Mouse (Mus musculus) midbrain, embryonic 16.5 days (tissue): ENCODE measurements at regions not wholly inside any gene's neighbourhood (a gene's known extent, or its start where the extent isn't known, plus 50 kb on each side); places are given as distances from the start of the nearest gene placed in this dataset.

Source experiments
- ATAC-seq: fragments of 200-750 bp; cut with Nextera tagmentation; 2 replicates; pipeline ENCODE4 v1.8.0; 2017; ENCODE audit warnings: moderate TSS enrichment
- H3K27ac ChIP-seq: fragments of 300-500 bp; sonication (generic); 2 replicates; pipeline ENCODE4 v1.5.1; 2014; ENCODE audit warnings: mild to moderate bottlenecking, low read length, mixed read lengths
- H3K27me3 ChIP-seq: fragments of 300-500 bp; sonication (generic); 2 replicates; pipeline ENCODE4 v1.6.1; 2014; ENCODE audit warnings: low read depth, low read length, mixed read lengths; ENCODE audit not compliant: control insufficient read depth, insufficient read depth
- H3K36me3 ChIP-seq: fragments of 300-500 bp; sonication (generic); 2 replicates; pipeline ENCODE4 v1.6.1; 2014; ENCODE audit warnings: mild to moderate bottlenecking, low read length, moderate library complexity, mixed read lengths; ENCODE audit not compliant: control insufficient read depth, insufficient read depth
- H3K4me1 ChIP-seq: fragments of 300-500 bp; sonication (generic); 2 replicates; pipeline ENCODE4 v1.6.1; 2014; ENCODE audit warnings: mild to moderate bottlenecking, low read length, mixed read lengths; ENCODE audit not compliant: control insufficient read depth, insufficient read depth
- H3K4me2 ChIP-seq: fragments of 300-500 bp; sonication (generic); 2 replicates; pipeline ENCODE4 v1.6.1; 2014; ENCODE audit warnings: mild to moderate bottlenecking, low read length, mixed read lengths
- H3K4me3 ChIP-seq: fragments of 300-500 bp; sonication (generic); 2 replicates; pipeline ENCODE4 v1.5.1; 2014; ENCODE audit warnings: low read depth, mild to moderate bottlenecking, low read length, moderate library complexity, mixed read lengths
- H3K9ac ChIP-seq: fragments of 300-500 bp; sonication (generic); 2 replicates; pipeline ENCODE4 v1.6.1; 2014; ENCODE audit warnings: low read depth, low read length, mixed read lengths
- H3K9me3 ChIP-seq: fragments of 300-500 bp; sonication (generic); replicated peaks from 2 replicates; pipeline ENCODE4 v1.6.1; 2014; ENCODE audit warnings: mild to moderate bottlenecking, low read length, mixed read lengths; ENCODE audit not compliant: control insufficient read depth, poor library complexity, severe bottlenecking
- WGBS: fragments of 180-500 bp; shearing (Covaris S2); extraction: QIAGEN DNeasy Blood & Tissue Kit; methylation state at CpG from one replicate; pipeline ENCODE4 v1.1.7; 2014; 5-methylcytosine and 5-hydroxymethylcytosine counted together

- H3K4me2 ChIP-seq = no peak overlapping the region
- 89% methylated on average over 13 of the region's 13 CpGs for WGBS
- no peak for ATAC-seq
- H3K27me3 ChIP-seq = no peaks in the 10 kb centered on the region
- H3K4me1 ChIP-seq = no peaks in the 10 kb centered on the region
- H3K27ac ChIP-seq = no peak overlapping the region
- no peaks in the 10 kb centered on the region for H3K9me3 ChIP-seq
- no peak overlapping the region for H3K9ac ChIP-seq
- no peaks in the 10 kb centered on the region for H3K36me3 ChIP-seq
- H3K4me3 ChIP-seq = no peak overlapping the region
Observed at GRCm38 (mm10) chr15:87045971-87046370, 498.1 kb upstream of the Fam19a5 start.

- no peak for ATAC-seq
- H3K9ac ChIP-seq = no peak overlapping the region
- H3K4me3 ChIP-seq = no peak overlapping the region
- no peak overlapping the region for H3K27ac ChIP-seq
- H3K9me3 ChIP-seq = no peaks in the 10 kb centered on the region
- H3K4me2 ChIP-seq = no peak overlapping the region
- 91% methylated on average over 12 of the region's 12 CpGs for whole genome bisulfite sequencing
- H3K36me3 ChIP-seq = no peaks in the 10 kb centered on the region
- H3K4me1 ChIP-seq = no peaks in the 10 kb centered on the region
- no peaks in the 10 kb centered on the region for H3K27me3 ChIP-seq
Observed at GRCm38 (mm10) chr15:87054186-87054585, 489.9 kb upstream of the Fam19a5 start.

- no peak overlapping the region for H3K4me2 ChIP-seq
- no peak overlapping the region for H3K9ac ChIP-seq
- H3K36me3 ChIP-seq = no peaks in the 10 kb centered on the region
- H3K27ac ChIP-seq = no peak overlapping the region
- WGBS = 21% methylated on average over 5 of the region's 5 CpGs
- H3K4me1 ChIP-seq = peaks cover 5% of the 10 kb centered on the region; the same call in 1 of the 2 replicates
- H3K4me3 ChIP-seq = no peak overlapping the region
- ATAC-seq = no peak
- no peaks in the 10 kb centered on the region for H3K9me3 ChIP-seq
- H3K27me3 ChIP-seq = no peaks in the 10 kb centered on the region
Observed at GRCm38 (mm10) chr15:87064890-87065289, 479.2 kb upstream of the Fam19a5 start.

DNA sequence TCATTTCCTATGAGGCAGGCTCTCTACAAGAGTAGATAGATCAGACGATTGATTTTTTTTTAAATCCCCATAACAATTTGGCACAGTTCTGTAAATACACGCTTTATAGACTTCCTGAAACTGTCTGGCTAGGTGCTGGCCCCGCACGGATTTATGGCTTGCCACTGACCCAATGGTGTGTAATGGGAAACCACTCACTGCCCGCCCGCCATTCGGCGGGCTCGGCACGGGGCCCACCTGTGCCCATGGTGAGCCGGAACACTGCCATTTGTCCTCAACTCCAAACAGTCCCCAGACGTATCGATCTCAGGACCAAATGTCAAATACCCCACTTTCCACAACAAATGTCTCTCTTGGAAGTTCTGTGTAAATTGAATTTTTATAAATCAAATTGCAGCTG is 475.8 kb upstream of the Fam19a5 start:
- H3K27me3 ChIP-seq = no peaks in the 10 kb centered on the region
- H3K4me3 ChIP-seq = no peak overlapping the region
- H3K27ac ChIP-seq = no peak overlapping the region
- ATAC-seq = no peak
- H3K4me1 ChIP-seq = peaks cover 5% of the 10 kb centered on the region; the same call in 1 of the 2 replicates
- H3K9me3 ChIP-seq = no peaks in the 10 kb centered on the region
- H3K36me3 ChIP-seq = no peaks in the 10 kb centered on the region
- no peak overlapping the region for H3K4me2 ChIP-seq
- WGBS = 90% methylated on average over 13 of the region's 13 CpGs
- H3K9ac ChIP-seq = no peak overlapping the region

DNA sequence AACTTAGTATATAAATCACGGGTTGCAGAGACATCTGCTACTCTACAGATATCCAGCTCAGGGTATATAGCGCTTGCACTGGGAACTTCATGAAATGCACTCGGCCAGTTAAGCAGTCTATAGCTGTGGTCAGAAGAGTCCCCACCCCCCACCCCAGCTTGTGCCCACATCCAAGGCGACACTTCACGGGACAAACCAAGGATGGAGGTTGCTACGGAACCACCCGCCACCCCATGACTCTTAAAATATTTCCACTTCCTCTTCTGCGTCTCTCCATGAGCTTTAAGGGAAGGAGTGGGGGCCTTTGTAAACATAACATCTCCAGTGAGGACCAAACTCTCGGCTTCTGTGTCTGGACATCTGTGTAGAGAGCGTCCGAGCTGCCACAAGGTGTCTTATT is 469.5 kb upstream of the Fam19a5 start:
- Histone ChIP-seq H3K9ac (no peak overlapping the region), H3K4me2 (no peak overlapping the region), H3K27me3 (no peaks in the 10 kb centered on the region), H3K4me1 (no peaks in the 10 kb centered on the region), H3K9me3 (no peaks in the 10 kb centered on the region), H3K4me3 (no peak overlapping the region), H3K27ac (no peak overlapping the region), H3K36me3 (no peaks in the 10 kb centered on the region)
- WGBS = 94% methylated on average over 11 of the region's 11 CpGs
- no peak for ATAC-seq

DNA sequence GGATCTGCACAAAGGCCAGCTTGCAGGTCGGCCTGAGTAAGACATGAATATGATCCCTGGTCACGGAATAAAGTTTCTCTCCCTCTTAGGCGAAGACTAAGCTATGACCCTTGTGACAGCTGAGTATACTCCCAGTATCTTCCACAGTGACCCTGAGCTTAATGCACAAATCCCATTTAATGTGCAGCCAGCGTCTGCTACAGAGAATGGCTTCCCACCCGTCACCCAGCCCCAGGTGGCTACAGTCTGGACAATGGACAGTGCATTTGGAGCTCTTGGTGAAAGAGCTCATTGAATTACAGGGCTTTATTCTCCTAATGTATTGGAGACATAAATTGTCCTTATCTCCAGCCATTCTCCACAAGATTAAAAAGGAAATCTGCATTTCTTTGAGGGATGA is 454.3 kb upstream of the Fam19a5 start:
- Histone ChIP-seq H3K36me3 (no peaks in the 10 kb centered on the region), H3K27ac (no peak overlapping the region), H3K27me3 (no peaks in the 10 kb centered on the region), H3K4me3 (no peak overlapping the region), H3K9ac (no peak overlapping the region), H3K4me2 (no peak overlapping the region), H3K9me3 (no peaks in the 10 kb centered on the region), H3K4me1 (no peaks in the 10 kb centered on the region)
- no peak for ATAC-seq
- 16% methylated on average over 5 of the region's 5 CpGs for WGBS

DNA sequence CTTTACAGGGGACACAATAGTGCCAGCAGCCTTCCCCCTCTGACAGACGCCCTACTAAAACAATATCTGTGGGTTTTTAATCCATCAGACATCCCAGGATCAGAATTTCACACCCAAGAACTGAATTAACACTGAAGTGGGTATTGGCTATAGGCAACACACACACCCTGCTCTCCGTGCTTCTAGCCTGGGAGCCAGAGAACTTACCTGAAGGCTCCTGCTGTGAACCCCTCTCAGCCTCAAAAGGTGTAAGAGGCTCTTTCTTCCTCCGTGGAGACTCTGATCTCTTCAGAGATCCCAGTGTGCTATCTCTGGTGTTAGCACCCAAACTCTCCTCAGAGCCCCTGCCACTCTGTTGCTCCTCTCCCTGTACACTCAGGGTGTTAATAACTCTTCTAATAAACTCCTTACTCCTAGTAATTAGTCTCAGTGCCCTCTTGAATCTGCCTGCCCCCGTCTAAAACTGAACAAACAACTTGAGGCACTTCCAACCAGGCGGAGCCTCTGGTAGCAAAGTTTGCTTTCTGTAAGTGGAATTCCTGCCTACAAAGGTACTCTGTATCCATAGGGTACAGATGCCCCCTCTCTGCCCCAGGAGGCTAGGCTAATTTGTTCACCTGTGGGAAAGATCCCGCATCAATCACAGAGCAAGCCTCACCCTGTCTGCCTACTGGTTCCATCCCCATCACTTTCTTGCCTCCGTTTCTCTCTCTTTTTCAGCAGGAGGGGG is 452.9 kb upstream of the Fam19a5 start:
- H3K27me3 ChIP-seq = no peaks in the 10 kb centered on the region
- no peaks in the 10 kb centered on the region for H3K9me3 ChIP-seq
- no peak for ATAC-seq
- no peaks in the 10 kb centered on the region for H3K36me3 ChIP-seq
- no peak overlapping the region for H3K4me2 ChIP-seq
- H3K4me1 ChIP-seq = no peaks in the 10 kb centered on the region
- H3K4me3 ChIP-seq = no peak overlapping the region
- no peak overlapping the region for H3K9ac ChIP-seq
- no peak overlapping the region for H3K27ac ChIP-seq
- WGBS = 65% methylated on average over 7 of the region's 7 CpGs

- H3K27me3 ChIP-seq = no peaks in the 10 kb centered on the region
- H3K4me2 ChIP-seq = no peak overlapping the region
- H3K27ac ChIP-seq = no peak overlapping the region
- no peak for ATAC-seq
- H3K4me3 ChIP-seq = no peak overlapping the region
- H3K36me3 ChIP-seq = no peaks in the 10 kb centered on the region
- no peak overlapping the region for H3K9ac ChIP-seq
- 63% methylated on average over 4 of the region's 4 CpGs for WGBS
- peaks cover 3% of the 10 kb centered on the region; the same call in 1 of the 2 replicates for H3K9me3 ChIP-seq
- H3K4me1 ChIP-seq = no peaks in the 10 kb centered on the region
Observed at GRCm38 (mm10) chr15:87097206-87097605, 446.9 kb upstream of the Fam19a5 start.

- Histone ChIP-seq H3K4me1 (no peaks in the 10 kb centered on the region), H3K9ac (no peak overlapping the region), H3K9me3 (peaks cover 7% of the 10 kb centered on the region), H3K4me2 (no peak overlapping the region), H3K27ac (no peak overlapping the region), H3K36me3 (no peaks in the 10 kb centered on the region), H3K27me3 (no peaks in the 10 kb centered on the region), H3K4me3 (no peak overlapping the region)
- no peak for ATAC-seq
- 82% methylated on average over 4 of the region's 4 CpGs for WGBS
Observed at GRCm38 (mm10) chr15:87101146-87101545, 443.0 kb upstream of the Fam19a5 start.
